25 mouse cellular contexts compared by ENCODE assay signal in genomic region chr15:74164186-74164956, GRCm38 (mm10).
DNase-seq lines count a peak whose midpoint lies in the region; ATAC-seq and TF ChIP-seq lines count a peak whose summit lies in the region.
"Had no signal": no experiment of that assay in that cellular context is flagged by ENCODE, and none has a peak within 500 bp of the region (broad histone marks: within the 10 kb centered on the region; RNA-seq: fewer than 3 reads in every experiment).

No protein-coding gene starts in this region.

- no peak for TF ChIP-seq CTCF in hindbrain, postnatal 0 days (IDR thresholded peaks at IDR 0.05; ENCODE audit: low read depth)
- TF ChIP-seq CTCF in brain, embryonic 14.5 days (IDR thresholded peaks at IDR 0.05; ENCODE audit: borderline replicate concordance, extremely low read depth, insufficient read depth, insufficient read length) = no peak

- H3K4me3 ChIP-seq in hindbrain, embryonic 11.5 days (ENCODE audit: low read depth, low read length) = no peak overlapping the region
- H3K4me3 ChIP-seq in hindbrain, postnatal 0 days (ENCODE audit: low read length) = no peak overlapping the region
- H3K4me3 ChIP-seq: embryonic facial prominence, embryonic 13.5 days; erythroblast, embryonic 14.5 days; heart, embryonic 10.5 days; limb, embryonic 10.5 days; liver, embryonic 15.5 days; lung, embryonic 15.5 days; stomach, embryonic 15.5 days had no signal

- H3K27me3 ChIP-seq in hindbrain, embryonic 11.5 days (ENCODE audit: control insufficient read depth, insufficient read depth, low read length) = no peaks in the 10 kb centered on the region; the same call in 1 of the 2 replicates
- H3K27me3 ChIP-seq in hindbrain, postnatal 0 days (ENCODE audit: insufficient read depth, low read length) = peaks cover 3% of the 10 kb centered on the region; the same call in 1 of the 2 replicates
- H3K27me3 ChIP-seq: embryonic facial prominence, embryonic 13.5 days; liver, embryonic 15.5 days; lung, embryonic 15.5 days; stomach, embryonic 15.5 days had no signal

- no peaks in the 10 kb centered on the region for H3K36me3 ChIP-seq in hindbrain, embryonic 11.5 days (ENCODE audit: control insufficient read depth, insufficient read depth, low read length)
- H3K36me3 ChIP-seq in hindbrain, postnatal 0 days (ENCODE audit: insufficient read depth, low read length) = no peaks in the 10 kb centered on the region
- H3K36me3 ChIP-seq: embryonic facial prominence, embryonic 13.5 days; heart, embryonic 10.5 days; limb, embryonic 10.5 days; liver, embryonic 15.5 days; lung, embryonic 15.5 days; stomach, embryonic 15.5 days had no signal

- WGBS in hindbrain, embryonic 11.5 days = 49% methylated on average over 10 of the region's 10 CpGs
- 50% methylated on average over 10 of the region's 10 CpGs for WGBS in hindbrain, postnatal 0 days

- H3K4me1 ChIP-seq in hindbrain, embryonic 11.5 days (replicated peaks; ENCODE audit: control insufficient read depth, insufficient read depth, low read length) = peaks cover 6% of the 10 kb centered on the region; the same call in 1 of the 2 replicates
- no peaks in the 10 kb centered on the region for H3K4me1 ChIP-seq in hindbrain, postnatal 0 days (ENCODE audit: insufficient read depth, low read length)
- H3K4me1 ChIP-seq: embryonic facial prominence, embryonic 13.5 days; liver, embryonic 15.5 days; lung, embryonic 15.5 days; stomach, embryonic 15.5 days had no signal

- no peak for TF ChIP-seq POLR2A in brain, embryonic 14.5 days (IDR thresholded peaks at IDR 0.05; ENCODE audit: borderline replicate concordance, extremely low read depth, insufficient read depth, insufficient read length, poor library complexity, severe bottlenecking)

- no peak overlapping the region for H3K4me2 ChIP-seq in hindbrain, embryonic 11.5 days (replicated peaks; ENCODE audit: low read depth, low read length)
- H3K4me2 ChIP-seq in hindbrain, postnatal 0 days (ENCODE audit: low read depth, low read length) = no peak overlapping the region
- H3K4me2 ChIP-seq: embryonic facial prominence, embryonic 13.5 days; liver, embryonic 15.5 days; lung, embryonic 15.5 days; stomach, embryonic 15.5 days had no signal

- no peaks in the 10 kb centered on the region for H3K9me3 ChIP-seq in hindbrain, embryonic 11.5 days (ENCODE audit: control insufficient read depth, low read length)
- H3K9me3 ChIP-seq in hindbrain, postnatal 0 days (ENCODE audit: low read length) = no peaks in the 10 kb centered on the region
- H3K9me3 ChIP-seq: embryonic facial prominence, embryonic 13.5 days; heart, embryonic 10.5 days; limb, embryonic 10.5 days; liver, embryonic 15.5 days; lung, embryonic 15.5 days; stomach, embryonic 15.5 days had no signal

- peak; percentile 50; the same call in 1 of the 2 replicates for ATAC-seq in hindbrain, embryonic 11.5 days (ENCODE audit: low FRiP score)
- ATAC-seq in hindbrain, postnatal 0 days = no peak
- ATAC-seq: CD4-positive, CD25-positive, alpha-beta regulatory T cell, adult 4 months had no signal

- peak overlapping the region; percentile 51; the same call in 1 of the 2 replicates for H3K27ac ChIP-seq in hindbrain, embryonic 11.5 days (ENCODE audit: low read depth, low read length)
- no peak overlapping the region for H3K27ac ChIP-seq in hindbrain, postnatal 0 days
- H3K27ac ChIP-seq: embryonic facial prominence, embryonic 13.5 days; heart, embryonic 10.5 days; kidney, postnatal 0 days; limb, embryonic 10.5 days; liver, embryonic 15.5 days; lung, embryonic 15.5 days; stomach, embryonic 15.5 days had no signal

- DNase-seq in adrenal gland, adult 8-10 months = peak; percentile 27
- no peak for DNase-seq in adrenal gland, adult 18-20 months (ENCODE audit: low spot score in 2 of 2)
- DNase-seq in hindbrain, embryonic 11.5 days (ENCODE audit: low spot score) = peak; percentile 47
- DNase-seq in hindbrain, postnatal 0 days (ENCODE audit: low spot score) = no peak
- peak; percentile 4 for DNase-seq in NIH3T3 (ENCODE audit: low read depth)
- peak; percentile 53 for DNase-seq in brain, embryonic 14.5 days (ENCODE audit: low read depth)
- no peak for DNase-seq in thymus, adult 18-20 months
- no peak for DNase-seq in kidney, postnatal 10 days
- DNase-seq: cerebellum, adult 2 months; cerebellum, postnatal 36 days; embryo, embryonic 11 days; heart, postnatal 4 days; kidney, adult 2 months; liver; lung, postnatal 4 days; thymus, postnatal 36 days had no signal

- H3K9ac ChIP-seq in hindbrain, embryonic 11.5 days (ENCODE audit: low read depth, low read length) = no peak overlapping the region
- H3K9ac ChIP-seq in hindbrain, postnatal 0 days (replicated peaks; ENCODE audit: low read length) = no peak overlapping the region
- H3K9ac ChIP-seq: embryonic facial prominence, embryonic 13.5 days; liver, embryonic 15.5 days; lung, embryonic 15.5 days; stomach, embryonic 15.5 days had no signal

Comparison
In these comparisons a context has a peak if more than half of its experiments do, and no peak if none do; other contexts are left out.
1. DNase-seq: peak in adrenal gland, adult 8-10 months (single experiment), hindbrain, embryonic 11.5 days (single experiment), NIH3T3 (single experiment) and brain, embryonic 14.5 days (single experiment); none in adrenal gland, adult 18-20 months (0 of 2), hindbrain, postnatal 0 days (single experiment), thymus, adult 18-20 months (0 of 2) and kidney, postnatal 10 days (single experiment).